Mouse (Mus musculus): Measurements from ENCODE around the gene Fezf1.

DNA sequence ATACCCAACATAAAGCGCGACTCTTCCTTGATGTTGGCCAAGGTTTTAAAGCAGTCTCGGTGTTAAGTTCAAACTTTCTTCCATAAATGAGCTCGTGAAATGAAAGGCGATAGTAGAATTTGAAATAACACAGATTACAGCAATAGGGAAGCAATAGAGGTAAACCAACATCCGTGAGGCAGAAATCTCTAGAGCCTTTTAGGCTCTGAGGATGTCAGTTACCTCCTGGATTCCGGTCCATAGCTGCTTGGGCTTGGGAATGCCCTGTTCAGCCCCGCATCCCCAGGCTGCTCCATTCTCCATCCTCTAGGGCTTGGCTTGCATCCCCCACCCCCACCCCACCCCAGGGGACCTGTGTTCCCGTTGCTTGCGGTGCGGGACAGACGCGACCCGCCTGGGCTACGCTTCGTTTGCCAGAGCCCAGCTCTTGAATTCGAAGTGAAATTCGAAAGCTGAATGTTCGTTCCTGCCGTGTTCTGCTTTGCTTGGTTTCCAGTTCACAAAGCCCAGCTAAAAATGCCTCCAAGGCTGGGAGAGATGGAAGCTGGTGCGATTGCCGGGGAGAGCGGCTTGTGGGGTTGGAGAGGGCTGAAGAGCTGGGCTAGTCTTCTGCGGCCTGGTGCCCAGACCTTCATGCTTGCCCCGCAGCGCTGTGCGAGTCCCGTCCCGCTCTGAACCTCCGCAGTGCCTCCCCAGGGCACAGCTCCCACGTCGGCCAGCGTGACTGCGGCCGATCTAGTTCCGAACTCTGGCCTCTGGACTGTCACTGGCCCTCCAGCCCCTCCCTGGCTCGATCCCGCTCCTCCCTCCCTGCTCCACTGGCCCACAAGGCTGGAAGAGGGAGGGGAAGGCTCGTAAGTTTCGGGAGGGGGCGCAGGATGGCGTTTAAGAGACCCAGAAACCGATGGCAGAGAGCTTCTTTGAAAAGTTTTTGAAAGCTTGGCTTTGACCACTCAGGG, 5.5 kb upstream of the Fezf1 start:
- no peak for TF ChIP-seq CTCF (IDR thresholded peaks at IDR 0.05; ENCODE audit: low read depth, low read length)
- TF ChIP-seq POLR2A (IDR thresholded peaks at IDR 0.05; ENCODE audit: extremely low read depth, insufficient read depth, low read length) = no peak

Data from liver, adult 2 months (tissue).